Mouse (Mus musculus) layer of hippocampus, postnatal 14 days (tissue): ENCODE data around the gene Syt10. TPM values are rescaled to one million over a fixed set of nuclear protein-coding genes. Genes with fewer than 3 reads are reported as not detected.
A peak's percentile ranks its signal among the peaks of the same experiment; 100 is the strongest.
"Not testable (repeated sequence)": the region's sequence is repeated elsewhere in the genome, so short reads cannot be mapped to it uniquely, and the experiment has no call there.

ENCODE experiments used
- DNase-seq, 2 experiments: peaks; one replicate each; pipeline ENCODE4 v3.0.0; 2021 to 2022; ENCODE audit warnings: low spot score in 2 of 2, mixed read lengths in 1 of 2
- long read RNA-seq, 2 experiments: library from polyadenylated mRNA; stranded (forward); transcript quantifications; one replicate each; pipeline ENCODE4 v2.0.0; 2021
- microRNA-seq, 2 experiments: library from miRNA; unstranded; fragments of <30 nt; microRNA quantifications; one replicate each; pipeline ENCODE4 v1.2.0; 2021
- total RNA-seq, 2 experiments: library from RNA; stranded (reverse); gene quantifications; 2 replicates each; pipeline ENCODE4 v1.2.3; 2021

The Syt10 gene
- 10 to 100 TPM; 11.5 to 11.9 TPM for total RNA-seq
- long read RNA-seq, experiment 1, partial matches to known transcripts = 1 of 2 reads
- long read RNA-seq, experiment 1, other reads (novel, unspliced or antisense) = 0 of 2 reads
- long read RNA-seq, experiment 2, partial matches to known transcripts = 2 of 3 reads
- long read RNA-seq, experiment 2, other reads (novel, unspliced or antisense) = 0 of 3 reads

DNA sequence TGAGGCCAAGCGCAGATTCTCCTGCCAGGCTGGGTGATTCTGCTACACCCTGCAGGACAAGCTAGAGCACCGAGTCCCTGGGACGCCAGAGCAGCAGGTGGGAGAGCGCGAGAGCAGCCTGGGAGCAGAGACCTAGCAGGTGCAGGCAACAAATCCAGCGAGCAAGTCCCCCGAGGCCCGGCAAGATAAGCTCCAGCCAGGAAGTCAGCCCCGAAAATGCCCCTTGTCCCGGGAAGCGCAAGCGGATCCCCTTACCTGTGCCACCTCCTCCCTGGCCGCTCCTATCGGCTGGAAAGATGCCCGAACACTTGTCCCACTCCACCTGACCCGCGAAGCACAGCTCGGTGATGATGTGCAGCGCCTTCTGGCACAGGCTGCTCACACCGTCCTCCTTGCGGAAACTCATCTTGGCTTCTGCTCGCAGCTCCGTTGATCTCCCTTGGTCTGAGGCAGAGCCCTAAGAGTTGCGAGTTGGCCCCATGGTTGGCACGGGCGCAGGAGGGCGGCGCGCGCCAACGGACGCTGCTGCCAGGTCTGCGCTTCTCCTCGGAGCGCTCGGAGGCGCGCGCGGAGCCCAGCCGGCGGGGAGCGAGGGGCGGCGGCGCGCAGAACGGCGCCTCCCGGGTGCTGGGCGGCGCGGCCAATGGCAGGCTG, at the start of gene Syt10:
Gene Syt10 (minus strand): TSS at position 497 of the 654 bp plus-strand sequence.
- peak; percentile 31 to 46 for DNase-seq

DNA sequence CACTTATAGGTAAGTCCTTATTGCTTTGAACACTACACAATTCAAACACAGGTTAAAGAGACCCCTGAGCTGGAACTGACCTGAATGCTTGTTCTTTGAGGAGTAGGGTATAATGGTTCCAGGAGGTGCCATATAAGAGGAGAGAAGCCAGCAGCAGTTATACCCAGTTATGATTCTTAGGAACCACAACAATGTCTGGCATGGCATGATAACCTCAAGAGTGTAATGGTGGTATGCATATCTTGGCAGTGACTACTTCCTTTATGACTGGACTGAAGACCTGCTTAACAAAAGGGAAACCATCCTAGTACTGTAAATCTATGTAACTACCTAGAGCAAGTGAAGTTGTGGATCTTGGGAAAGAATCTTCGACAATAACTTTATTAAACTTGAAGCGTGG, 42.1 kb upstream of the Syt10 start:
- no peak for DNase-seq

DNA sequence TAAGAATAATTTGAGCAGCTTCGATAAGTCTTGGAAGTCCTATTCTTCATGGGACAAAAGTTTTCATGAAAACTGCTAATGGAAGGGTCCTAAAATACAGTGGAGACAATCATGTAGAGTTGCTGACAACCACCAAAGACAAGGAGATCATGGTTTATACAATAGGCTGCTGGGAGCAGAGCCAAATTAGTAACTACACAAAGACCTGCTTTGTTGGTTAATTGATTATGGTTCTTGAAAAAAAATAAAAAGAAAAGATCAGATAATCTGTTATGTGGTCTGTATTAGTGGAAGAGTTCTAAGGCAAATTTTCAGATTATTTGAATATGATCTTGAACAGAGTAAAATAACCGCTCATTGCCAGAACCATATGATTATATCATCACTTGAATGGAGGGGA, 37.3 kb upstream of the Syt10 start:
- no peak for DNase-seq

DNA sequence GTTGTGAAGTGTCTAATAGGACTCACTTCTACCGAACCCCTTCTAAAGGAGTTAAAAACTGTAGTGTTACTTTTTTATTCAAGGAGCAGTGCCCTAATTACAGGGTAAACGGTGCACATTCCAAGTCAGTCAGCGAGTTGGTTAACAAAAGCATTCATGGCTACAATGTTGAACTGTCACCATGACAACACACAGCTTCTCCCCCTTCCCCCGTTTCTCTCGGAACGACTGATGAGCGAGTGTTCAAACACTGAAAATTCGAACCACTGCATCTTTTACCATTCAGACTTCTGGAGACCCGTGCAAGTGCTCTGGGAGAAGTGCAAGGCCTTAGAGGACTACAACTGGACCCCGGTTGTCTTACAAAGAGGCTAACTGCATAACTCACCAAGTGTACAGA, 25.6 kb downstream of the Syt10 start:
- DNase-seq = no peak

DNA sequence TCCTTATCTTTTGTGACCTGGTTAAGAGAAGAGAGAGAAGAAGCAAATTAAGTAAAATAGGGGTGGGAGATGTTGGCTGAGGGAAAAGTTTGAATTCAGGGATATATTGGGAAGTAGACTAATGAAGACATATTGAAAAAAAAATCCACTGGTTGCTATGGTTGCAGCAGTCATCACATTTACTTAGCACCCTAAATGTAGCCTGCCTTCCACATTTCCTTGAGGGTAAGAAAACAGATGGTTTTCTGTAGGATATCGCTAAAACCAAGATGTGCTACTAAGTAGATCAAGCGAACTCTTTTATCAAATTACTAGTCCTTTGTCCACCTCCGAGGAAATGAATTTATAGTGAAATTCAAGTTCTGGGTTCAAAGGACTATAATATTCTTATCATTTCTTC, 37.2 kb downstream of the Syt10 start:
- DNase-seq = no peak

DNA sequence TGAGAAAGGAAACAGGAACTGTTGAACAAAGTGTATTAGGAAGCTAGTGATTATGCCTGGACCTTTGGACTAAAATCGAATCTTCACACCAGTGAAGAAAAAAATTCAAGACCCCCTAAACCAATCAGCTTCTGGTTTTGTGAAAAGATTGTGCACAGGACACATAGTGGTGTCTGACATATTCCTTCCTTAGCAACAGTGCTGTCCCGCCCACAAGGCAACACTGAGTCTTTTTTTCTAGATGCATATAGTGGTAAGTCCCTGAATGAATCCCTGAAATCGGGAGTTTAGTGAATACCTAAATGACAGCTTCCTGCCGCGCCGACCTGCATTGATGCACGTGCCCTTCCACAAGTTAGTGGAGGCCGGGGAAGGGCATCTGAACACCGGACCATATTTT, 61.7 kb downstream of the Syt10 start:
- no peak for DNase-seq

DNA sequence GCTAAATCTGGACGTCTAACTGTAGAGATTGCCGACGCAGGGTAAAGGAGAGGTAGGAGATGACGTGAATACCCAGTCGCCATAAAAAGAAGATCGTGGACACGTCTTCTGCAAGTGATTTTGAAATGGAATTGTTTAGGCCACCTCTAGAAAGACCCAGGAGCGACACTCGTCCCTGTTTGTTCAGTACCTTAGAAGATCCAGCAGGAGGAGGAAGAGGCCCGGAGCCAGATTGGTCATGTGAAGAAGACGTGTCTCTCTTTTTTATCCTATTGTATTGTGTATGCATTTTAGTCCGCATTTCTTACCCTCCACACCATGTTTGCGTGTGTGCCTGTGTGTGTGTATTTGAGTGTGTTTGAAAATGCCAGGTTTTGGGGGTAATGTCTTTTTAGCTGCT, 75.6 kb downstream of the Syt10 start:
- not testable (repeated sequence) for DNase-seq

DNA sequence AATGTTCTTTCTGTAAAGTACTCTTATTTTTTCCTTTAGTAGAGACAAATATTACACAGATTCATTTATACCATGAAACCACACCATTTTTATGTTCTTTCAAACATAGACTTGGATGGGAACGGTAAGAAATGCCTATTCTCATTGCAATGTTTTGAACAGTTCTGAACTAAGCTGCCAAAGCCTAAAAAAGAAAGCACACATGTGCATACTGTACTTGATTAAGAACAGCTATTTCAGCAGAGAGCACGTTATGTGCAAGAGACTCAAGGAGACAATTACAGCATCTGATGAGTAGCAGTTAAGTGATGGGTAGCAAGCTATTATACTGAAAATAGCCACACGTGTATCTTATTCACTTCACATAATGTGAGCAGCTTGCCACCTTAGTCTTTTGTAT, 108.0 kb downstream of the Syt10 start:
- peak in 1 of 2 experiments; percentile 20 for DNase-seq

Small RNA genes within 50 kb of the gene (microRNA-seq; reads per million reads assigned to microRNA genes)
- gene Gm24643 = 0 reads per million in 2 experiments

Other genes starting within 250 kb of the Syt10 start
- gene Rabl2, start 249.9 kb downstream of the Syt10 start, total RNA-seq = 10 to 100 TPM; 30.8 to 32.7 TPM